Mouse (Mus musculus): Measurements from ENCODE around the gene G6pc3.

G6pc3 gene

DNA sequence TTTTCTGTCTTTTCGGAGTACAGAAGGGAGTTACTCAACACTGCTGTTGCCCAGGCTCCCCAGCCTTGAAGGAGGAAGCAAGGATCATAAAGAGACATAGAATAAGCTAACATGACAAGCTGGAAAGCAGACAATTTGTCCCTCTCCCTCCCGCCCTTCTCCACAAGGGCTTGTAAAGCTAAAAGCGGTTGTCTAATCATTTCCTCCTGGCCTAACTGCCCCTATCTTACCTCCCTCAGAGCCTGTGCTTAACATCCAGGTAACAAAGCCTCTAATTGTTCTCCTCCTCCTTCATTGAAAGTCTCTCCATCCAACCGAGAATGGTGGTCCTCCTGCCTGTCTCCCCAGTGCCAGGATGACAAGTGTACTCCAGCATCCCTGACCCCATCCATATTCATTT, 1.4 kb downstream of the G6pc3 start:
- no peak for DNase-seq

DNA sequence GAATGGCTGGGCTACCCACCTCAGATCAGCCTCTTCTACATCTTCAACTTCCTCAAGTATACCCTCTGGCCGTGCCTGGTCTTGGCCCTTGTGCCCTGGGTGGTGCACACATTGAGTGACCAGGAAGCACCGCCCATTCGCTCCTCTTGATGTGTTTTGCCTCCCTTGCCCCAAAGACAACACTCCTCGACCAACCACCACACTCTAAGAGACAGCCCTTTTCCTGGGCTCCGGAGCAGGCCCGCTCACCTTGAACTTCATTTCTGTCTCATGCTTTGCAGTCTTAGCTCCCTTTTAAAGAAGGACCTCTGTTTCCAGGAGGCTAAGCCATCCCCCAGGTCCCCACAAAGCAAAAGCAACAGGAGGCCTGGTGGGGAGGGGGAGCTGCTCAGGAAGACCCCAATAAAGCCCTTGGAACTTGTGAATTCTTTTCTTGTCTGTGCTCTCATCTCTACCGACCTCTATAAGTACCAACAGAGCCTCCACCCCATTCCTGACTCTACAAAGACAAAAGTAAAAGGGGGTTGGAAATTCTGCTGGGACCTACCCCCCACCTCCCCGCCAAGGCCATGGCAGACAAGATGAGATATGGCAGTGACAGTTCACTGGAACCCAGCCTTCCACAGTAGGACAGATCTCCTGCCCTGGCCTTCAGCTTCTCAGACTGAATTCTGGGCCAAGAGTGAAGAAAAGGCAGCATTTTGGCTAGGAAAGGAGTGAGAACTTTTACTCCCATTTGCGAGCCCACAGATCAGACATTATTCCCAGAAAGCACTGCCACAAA, 4.4 kb downstream of the G6pc3 start:
- DNase-seq, result no peak

GRCm38 (mm10) chr11:102196018-102196797, 6.8 kb downstream of the G6pc3 start:
- DNase-seq, result no peak

DNA sequence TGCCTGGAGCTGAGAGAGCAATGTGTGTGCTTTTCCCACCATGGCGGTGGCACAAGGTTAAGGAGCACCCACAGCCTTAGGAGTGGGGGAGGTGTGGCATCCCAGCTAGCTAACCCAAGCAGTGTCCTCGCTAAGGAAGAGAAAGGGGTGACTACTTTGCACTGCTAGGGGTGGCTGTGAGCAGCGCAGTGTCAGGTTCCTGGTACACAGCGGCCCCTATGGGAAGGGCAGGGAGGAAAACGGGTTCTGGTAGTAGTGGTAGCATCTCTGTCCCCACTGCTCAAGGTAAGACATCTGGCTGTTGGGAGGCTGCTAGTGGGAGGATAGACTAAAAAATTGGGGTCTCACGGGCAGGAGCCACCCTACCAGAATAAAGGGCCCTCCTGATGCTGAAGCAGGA, 8.8 kb downstream of the G6pc3 start:
- DNase-seq, result no peak

- DNase-seq, result no peak
Measured at GRCm38 (mm10) chr11:102199856-102200255, 10.4 kb downstream of the G6pc3 start.

DNA sequence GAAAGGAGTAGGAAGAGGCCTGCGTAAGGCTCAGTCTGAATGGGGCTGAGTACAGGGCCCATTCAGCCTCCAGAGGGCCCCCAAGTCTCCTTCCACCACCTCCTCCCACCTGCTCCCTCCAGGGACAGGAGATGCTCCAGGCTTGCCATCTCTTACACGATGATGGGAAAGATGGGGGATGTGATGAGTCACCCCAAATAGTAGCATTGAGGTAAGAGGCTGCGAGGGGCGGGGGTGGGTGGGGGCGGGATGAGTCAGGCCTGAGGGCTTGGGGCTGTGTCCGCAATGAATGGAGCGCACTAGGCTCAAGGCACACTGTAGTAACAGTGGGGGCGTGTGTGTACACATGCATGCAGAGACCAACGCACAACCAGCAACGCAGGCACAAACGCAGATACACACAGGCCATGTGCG, 12.0 kb downstream of the G6pc3 start:
- no peak for DNase-seq

- no peak for DNase-seq
Measured at GRCm38 (mm10) chr11:102206481-102206880, 17.1 kb downstream of the G6pc3 start.

DNA sequence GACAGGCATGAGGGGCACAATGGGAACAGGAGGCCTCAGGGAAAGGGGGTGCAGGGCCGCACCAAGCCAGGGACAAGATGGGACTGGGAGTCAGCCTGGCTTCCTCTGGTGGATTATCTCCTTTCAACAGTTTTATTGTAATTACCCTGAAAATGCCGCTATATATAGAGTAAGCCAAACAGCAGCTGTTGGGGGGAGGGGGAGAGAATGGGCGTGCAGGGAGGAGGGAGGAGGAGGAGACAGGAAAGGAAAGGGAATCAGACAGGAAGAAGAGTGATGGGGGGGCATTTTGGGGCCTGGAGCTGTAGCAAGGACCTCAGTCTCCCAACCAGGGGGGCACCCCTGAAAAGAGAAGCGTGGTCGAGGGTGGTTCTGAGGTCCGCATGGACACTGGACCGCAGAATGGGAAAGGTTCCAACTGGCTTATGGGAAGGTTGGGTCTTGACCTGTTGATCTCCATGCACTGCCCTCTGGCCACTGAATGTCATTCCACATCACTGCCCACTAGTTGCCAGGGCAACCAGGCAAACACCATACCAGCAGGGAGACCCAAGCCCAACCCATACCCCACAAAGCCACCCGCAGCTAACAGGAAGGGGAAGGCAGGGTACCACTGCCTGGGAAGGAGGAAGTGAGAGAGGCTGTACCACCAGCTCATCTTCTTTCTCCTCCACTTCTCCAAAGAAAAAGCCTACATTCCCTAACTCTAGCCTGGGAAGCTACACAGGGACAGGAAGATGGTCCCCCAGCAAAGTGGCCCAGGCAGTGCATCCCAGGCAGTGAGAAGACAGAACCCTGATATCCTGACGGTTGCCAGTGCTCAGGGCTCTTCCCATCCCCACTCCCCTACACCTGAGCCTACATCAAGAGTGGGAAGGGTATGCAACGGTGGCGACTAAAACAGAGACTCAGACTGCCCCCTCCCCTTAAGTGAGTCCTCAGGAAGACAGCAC, 18.7 kb downstream of the G6pc3 start:
- DNase-seq, result peak; percentile 62

GRCm38 (mm10) chr11:102208846-102209245, 19.4 kb downstream of the G6pc3 start:
- DNase-seq, result no peak

DNA sequence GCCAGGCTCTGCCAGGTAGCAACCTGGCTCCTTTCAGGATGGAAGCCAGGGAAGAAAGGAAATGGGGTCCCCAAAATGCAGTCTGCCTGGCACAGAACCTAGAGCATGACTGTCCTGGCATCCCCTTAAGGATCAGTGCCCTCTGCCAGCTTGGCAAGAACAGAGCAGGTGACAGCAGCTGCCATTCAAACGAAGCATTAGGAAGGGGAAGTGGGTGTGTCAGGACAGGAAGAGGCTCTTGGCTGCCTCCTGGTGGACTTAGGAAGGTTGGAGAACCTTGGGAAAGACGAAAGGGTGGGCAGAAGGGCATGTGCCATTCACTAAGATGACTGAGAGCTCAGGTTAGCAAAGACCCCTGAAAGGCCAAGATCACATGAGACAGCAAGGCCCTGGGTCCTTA, 20.3 kb downstream of the G6pc3 start:
- no peak for DNase-seq

DNA sequence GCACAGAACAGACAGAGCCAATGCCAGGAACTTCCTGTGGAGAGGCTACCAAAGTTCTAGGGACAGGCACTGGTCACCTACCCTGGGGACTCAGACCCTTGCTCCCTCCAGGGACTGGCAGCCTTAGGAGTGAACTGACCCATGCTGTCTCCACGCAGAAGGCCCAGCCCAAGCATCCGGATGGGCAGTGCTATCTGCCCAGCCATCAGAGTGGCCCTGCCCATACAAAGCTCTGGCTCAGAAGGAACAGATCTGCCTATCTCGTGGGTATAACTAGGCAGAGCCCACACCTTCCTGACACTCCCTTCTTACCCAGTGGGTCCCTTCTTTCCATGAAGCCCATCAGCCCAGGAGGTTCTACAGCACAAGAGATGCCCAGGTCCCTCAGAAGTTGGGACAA, 20.8 kb downstream of the G6pc3 start:
- DNase-seq, result no peak

DNA sequence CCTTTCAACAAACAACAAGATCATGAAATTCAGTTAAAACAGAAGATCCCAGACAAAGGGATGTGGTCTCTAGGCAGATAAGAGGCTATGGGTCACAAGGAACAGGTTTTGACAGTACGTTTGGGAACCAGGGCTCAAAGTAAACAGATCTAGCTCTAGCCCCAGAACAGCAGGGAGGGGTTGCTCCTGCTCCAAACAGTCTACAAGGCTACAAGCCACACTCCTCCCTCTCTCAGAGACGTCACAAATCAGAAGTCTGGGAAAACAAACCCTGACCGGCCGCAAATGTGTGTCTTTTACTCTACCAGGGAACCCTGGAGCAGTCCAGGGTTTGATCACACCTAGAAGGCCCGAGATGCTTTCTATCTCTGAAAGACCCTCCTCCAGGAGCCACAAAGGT, 21.6 kb downstream of the G6pc3 start:
- DNase-seq, result no peak

GRCm38 (mm10) chr11:102211936-102212341, 22.5 kb downstream of the G6pc3 start:
- DNase-seq, result peak; percentile 39

- DNase-seq, result peak; percentile 41
Measured at GRCm38 (mm10) chr11:102214430-102215156, 25.2 kb downstream of the G6pc3 start.

DNA sequence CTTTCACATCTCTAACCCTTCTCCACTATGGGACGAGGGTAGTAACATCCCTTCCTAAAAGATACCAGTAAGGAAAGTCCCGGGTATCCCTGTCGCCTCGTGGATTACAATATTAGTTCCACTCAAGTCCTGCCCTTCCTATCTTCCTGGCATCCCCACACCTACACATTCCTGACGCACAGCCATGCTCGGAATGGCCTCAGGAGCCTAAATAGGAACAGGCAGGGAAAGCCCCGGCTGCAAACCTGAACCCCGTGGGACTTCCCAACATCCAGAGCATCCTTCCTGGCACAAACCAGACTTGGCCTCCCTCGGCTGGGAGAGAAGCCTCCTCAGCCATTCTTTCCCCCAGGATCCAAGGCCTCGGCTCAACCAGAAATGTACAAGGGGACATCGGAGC, 26.1 kb downstream of the G6pc3 start:
- no peak for DNase-seq

GRCm38 (mm10) chr11:102216056-102216885, 26.9 kb downstream of the G6pc3 start:
- DNase-seq, result peak; percentile 83

DNA sequence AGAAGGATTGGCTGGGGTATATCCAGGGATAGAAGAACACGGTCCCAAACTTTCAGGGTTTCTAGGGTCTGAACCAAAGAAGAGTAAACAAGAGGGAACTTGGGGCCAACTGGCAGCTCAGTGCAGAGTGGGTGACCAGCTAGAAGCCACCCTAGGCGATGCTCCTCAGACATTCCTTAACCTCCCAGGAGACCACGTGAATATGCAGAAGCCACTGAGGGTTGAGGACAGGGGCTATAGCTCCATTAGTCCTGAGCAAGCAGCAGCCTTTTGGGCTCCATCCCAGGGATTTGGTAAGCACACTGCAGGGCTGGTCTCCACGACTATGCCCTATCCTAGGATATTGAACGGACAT, 27.4 kb downstream of the G6pc3 start:
- no peak for DNase-seq

DNA sequence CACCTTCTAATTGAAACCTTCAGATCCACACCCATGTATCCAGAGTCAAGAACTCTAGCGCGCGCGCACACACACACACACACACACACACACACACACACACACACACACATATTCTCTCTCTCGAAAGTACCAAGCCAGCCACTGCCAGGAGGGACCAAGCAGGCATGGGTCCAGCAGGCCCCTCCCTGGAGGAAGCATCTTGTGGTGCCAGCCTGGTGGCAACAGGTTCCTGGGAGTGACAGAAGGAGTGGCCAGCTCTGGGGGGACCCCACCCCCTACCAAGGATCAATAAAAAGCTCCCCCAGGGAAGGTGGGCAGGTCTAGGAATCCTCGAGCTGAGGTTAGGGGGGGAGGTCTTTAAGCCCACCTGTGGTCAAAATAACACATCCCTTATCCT, 28.0 kb downstream of the G6pc3 start:
- DNase-seq, result no peak

DNA sequence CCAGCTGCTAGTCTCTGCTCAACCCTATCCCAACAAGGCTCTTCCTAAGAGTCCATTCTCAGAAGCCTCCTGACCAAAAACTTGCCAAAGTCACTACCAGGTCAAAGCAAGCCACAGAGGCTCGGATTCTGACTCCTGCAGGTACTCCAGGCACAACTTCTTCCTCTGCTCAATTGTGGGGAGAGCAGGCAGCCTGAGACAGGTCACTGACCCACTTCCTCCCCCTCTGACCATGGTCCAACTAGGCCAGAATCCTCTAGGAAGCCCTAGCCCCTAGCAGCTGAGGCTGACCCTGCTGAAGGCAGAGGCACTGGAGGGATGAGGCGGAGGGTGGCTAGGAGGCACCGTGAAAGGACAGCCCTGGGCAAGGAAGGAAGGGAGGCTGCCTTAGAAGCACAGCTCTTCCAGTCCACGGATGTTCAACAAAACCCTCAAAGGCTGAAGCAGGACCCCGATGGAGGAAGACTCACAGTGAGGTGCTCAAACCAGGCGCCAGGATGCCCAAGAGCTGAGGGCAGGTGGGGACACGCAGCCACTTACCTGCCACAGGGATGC, 28.5 kb downstream of the G6pc3 start:
- DNase-seq, result peak; percentile 34

DNA sequence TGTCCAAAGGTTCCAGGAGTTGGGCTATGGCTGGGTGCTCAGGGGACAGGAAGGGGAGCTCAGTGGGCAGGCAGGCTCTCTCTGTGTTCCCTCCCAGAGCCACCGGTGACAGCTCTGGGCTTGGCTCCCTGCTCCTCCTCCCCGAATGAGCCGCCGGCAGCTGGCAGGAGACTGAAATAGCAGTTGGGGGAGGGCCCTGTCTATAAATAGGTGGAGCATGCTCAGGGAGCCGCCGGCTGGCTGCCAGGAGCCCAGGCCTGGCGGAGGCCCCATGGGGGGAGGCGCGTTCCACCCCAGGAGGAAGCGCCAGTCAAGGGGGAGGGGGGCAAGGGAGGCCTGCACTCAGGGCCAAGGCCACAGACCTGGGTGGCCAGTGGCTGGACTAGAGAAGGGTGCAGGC, 29.4 kb downstream of the G6pc3 start:
- DNase-seq, result peak; percentile 98
